Mouse (Mus musculus) midbrain, embryonic 12.5 days (tissue): Measurements from ENCODE around the gene Rnf183. TPM values are rescaled to one million over a fixed set of nuclear protein-coding genes. Genes with fewer than 3 reads are reported as not detected.

Experiments
- ATAC-seq: fragments of 200-750 bp; cut with Nextera tagmentation; 2 replicates; pipeline ENCODE4 v1.8.0; 2017; ENCODE audit warnings: low read depth, moderate TSS enrichment, moderate library complexity; ENCODE audit not compliant: low FRiP score
- H3K27ac ChIP-seq: fragments of 300-500 bp; sonication (generic); replicated peaks from 2 replicates; pipeline ENCODE4 v1.5.1; 2016; ENCODE audit warnings: mild to moderate bottlenecking
- H3K27me3 ChIP-seq: fragments of 300-500 bp; sonication (generic); 2 replicates; pipeline ENCODE4 v1.6.1; 2016; ENCODE audit warnings: mild to moderate bottlenecking
- H3K36me3 ChIP-seq: fragments of 300-500 bp; sonication (generic); 2 replicates; pipeline ENCODE4 v1.6.1; 2016
- H3K4me1 ChIP-seq: fragments of 300-500 bp; sonication (generic); 2 replicates; pipeline ENCODE4 v1.6.1; 2016
- H3K4me2 ChIP-seq: fragments of 300-500 bp; sonication (generic); replicated peaks from 2 replicates; pipeline ENCODE4 v1.6.1; 2016; ENCODE audit warnings: mild to moderate bottlenecking, moderate library complexity
- H3K4me3 ChIP-seq: fragments of 300-500 bp; sonication (generic); 2 replicates; pipeline ENCODE4 v1.5.1; 2016; ENCODE audit warnings: mild to moderate bottlenecking
- H3K9ac ChIP-seq: fragments of 300-500 bp; sonication (generic); replicated peaks from 2 replicates; pipeline ENCODE4 v1.6.1; 2016; ENCODE audit warnings: mild to moderate bottlenecking, moderate library complexity
- H3K9me3 ChIP-seq: fragments of 300-500 bp; sonication (generic); 2 replicates; pipeline ENCODE4 v1.6.1; 2016; ENCODE audit warnings: mild to moderate bottlenecking
- WGBS: fragments of 180-500 bp; shearing (Covaris S2); methylation state at CpG from one replicate; pipeline ENCODE4 v1.1.7; 2016; 5-methylcytosine and 5-hydroxymethylcytosine counted together
- polyA plus RNA-seq: library from polyadenylated mRNA; unstranded; fragments of >200 nt; fragmentation: Nextera tagmentation; extraction: Ambion mirVana; gene quantifications from 2 replicates; pipeline ENCODE4 v1.2.1, GENCODE M21; 2016

The Rnf183 gene
- polyA plus RNA-seq, 1 experiment from 2014 or later: 0.13 TPM

DNA sequence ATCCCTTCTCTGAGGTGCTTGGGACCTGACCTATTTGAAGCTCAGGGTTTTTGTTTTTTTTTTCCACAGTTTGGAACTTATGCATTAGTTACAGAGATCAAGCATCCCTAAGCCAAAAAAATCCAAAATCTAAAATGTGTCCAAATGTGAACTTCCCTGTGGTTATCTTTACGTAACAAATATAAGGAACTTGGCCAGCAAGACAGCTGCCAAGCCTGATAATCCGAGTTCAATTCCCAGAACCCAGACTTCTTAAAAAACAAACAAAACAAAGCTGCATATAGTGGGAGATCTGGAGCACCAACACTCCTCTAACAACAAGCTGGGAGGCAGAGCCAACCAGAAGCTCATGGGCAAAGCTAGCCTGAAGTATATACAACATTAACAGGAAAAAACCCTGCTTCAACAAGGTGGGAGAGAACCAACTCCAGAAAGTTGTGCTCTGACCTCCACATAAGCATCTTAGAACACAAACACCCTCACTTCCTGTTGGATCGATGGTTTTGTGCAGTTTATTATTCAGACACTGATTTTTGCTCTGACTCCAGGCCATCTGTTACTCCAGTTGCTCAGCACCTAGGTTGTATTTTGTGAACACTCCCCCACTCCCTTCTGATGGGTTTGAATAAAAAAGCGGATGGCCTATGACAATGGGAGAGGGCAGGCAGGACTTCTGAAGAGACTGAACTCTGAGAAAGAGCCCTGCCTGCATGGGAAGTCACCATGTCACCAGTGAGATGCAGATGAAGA lies 37.3 kb downstream of the Rnf183 start:
- no peaks in the 10 kb centered on the region for H3K27me3 ChIP-seq
- H3K9ac ChIP-seq: no peak overlapping the region
- H3K9me3 ChIP-seq: no peaks in the 10 kb centered on the region
- WGBS: 88% methylated on average over 4 of the region's 4 CpGs
- peaks cover 78% of the 10 kb centered on the region for H3K36me3 ChIP-seq
- H3K4me2 ChIP-seq: no peak overlapping the region
- no peak overlapping the region for H3K4me3 ChIP-seq
- no peak for ATAC-seq
- peaks cover 3% of the 10 kb centered on the region; the same call in 1 of the 2 replicates for H3K4me1 ChIP-seq
- no peak overlapping the region for H3K27ac ChIP-seq

DNA sequence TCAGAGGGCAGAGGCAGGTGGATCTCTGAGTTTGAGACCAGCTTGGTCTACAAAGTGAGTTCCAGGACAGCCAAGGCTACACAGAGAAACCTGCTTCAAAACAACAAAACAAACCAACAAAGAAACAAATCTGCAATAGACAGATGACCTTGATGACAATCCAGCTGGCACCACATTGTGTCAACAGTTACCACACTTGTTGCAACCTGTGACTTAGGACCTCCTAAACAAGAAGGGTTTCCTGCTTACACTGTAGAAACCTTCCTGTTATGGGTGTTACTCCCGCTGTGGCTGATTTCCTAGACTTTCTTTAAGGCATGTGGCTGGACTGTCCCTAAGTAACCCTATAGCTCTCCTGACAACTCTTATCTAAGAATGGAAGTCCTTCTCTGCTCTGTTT lies 39.2 kb downstream of the Rnf183 start:
- Histone ChIP-seq H3K27ac (no peak overlapping the region), H3K4me2 (no peak overlapping the region), H3K27me3 (no peaks in the 10 kb centered on the region), H3K9me3 (no peaks in the 10 kb centered on the region), H3K36me3 (peaks cover 80% of the 10 kb centered on the region), H3K4me3 (no peak overlapping the region), H3K4me1 (peaks cover 3% of the 10 kb centered on the region; the same call in 1 of the 2 replicates), H3K9ac (no peak overlapping the region)
- no peak for ATAC-seq
- 97% methylated on average over 1 of the region's 1 CpGs for WGBS

DNA sequence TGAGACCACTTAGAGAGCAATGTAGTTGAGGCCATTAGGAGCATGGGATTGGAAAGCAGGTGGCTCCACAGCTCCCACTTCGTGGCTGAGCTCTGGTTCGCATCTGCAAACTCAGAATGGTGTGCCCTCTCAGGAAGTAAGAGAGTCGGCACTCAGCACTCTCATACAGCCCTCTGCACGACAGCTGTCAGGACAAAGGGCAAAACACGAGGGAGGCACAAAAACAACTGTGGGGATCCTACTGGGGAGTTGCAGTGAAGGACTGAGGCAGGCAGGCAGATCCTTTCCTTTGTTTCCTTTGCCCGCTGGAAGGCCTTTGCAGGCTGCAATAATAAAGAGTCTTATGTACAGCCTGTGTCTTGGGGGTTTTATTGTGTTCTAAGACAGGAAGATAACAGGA lies 41.6 kb downstream of the Rnf183 start:
- H3K9me3 ChIP-seq: no peaks in the 10 kb centered on the region
- peak overlapping the region; percentile 54 for H3K27ac ChIP-seq
- H3K27me3 ChIP-seq: no peaks in the 10 kb centered on the region
- H3K36me3 ChIP-seq: peaks cover 81% of the 10 kb centered on the region
- ATAC-seq: peak; percentile 47; the same call in 1 of the 2 replicates
- H3K9ac ChIP-seq: no peak overlapping the region
- 29% methylated on average over 6 of the region's 6 CpGs for WGBS
- H3K4me1 ChIP-seq: peaks cover 3% of the 10 kb centered on the region; the same call in 1 of the 2 replicates
- no peak overlapping the region for H3K4me2 ChIP-seq
- H3K4me3 ChIP-seq: no peak overlapping the region

DNA sequence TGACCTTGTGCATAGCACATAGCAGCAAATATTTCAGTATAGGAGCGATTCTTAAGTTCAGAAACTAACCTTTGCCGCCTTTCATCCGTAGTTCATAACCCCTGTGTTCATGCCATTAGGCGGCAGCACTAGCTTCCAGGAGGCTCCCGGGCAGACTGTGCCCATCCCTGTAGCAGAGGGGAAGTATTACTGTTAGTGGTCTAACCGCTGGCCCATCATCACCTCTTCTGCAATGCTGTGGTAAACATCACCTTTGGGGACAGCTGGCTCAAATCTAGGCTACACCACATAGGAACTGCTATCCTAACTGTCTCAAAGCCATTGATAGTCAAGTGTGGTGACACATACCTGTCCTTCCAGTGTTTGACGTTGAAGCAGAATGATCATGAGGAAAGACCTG lies 43.2 kb downstream of the Rnf183 start:
- Histone ChIP-seq H3K27ac (no peak overlapping the region), H3K36me3 (peaks cover 77% of the 10 kb centered on the region), H3K4me3 (no peak overlapping the region), H3K9ac (no peak overlapping the region), H3K4me2 (no peak overlapping the region), H3K27me3 (no peaks in the 10 kb centered on the region), H3K9me3 (no peaks in the 10 kb centered on the region), H3K4me1 (peaks cover 3% of the 10 kb centered on the region; the same call in 1 of the 2 replicates)
- WGBS: 84% methylated on average over 7 of the region's 7 CpGs
- ATAC-seq: 0 out of 2 replicates have a peak, but pooled peaks have one; percentile 30

DNA sequence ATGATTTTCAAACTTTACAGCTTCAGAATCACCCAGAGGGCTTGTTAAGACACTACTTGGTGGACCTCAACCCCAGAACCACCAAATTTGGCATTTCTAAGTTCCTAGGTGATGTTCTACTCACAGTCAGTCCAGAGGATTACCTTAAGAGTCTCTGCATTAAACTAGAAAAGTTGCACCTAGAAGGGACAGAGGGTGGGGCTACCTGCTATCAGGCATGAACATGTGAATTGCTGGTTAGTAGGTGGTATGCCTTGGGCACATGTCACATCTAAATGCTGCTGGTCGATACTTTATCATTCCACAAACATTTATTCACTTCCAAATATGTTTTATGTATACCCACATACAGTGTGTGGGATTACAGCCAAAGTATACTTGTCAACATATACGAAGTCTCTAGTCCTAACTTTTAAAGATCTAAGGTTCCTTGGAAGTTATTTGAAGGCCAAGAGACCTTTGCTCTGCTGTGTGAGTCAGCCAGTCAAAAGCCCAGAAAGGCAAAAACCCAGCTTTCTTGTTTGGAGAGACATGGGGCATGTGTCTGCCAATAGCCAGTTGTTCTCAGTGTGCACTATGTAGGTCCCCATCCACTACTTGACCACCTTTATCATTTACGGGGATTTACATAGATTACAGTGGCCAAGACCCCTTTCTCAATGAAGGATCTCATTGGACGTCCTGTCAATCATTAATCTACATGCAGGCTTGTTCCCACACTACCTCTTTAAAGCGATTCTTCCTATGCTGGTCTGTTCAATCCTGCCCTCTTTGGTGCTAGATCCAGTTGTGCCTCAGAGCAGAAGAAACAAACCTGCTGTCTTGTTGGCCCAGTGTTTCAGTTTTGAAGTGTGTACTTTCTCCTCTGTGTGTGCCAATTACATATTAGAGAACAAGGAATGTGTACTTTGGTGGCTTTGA lies 45.2 kb downstream of the Rnf183 start:
- Histone ChIP-seq H3K27me3 (no peaks in the 10 kb centered on the region), H3K4me2 (no peak overlapping the region), H3K27ac (no peak overlapping the region), H3K4me1 (peaks cover 3% of the 10 kb centered on the region; the same call in 1 of the 2 replicates), H3K9me3 (no peaks in the 10 kb centered on the region), H3K36me3 (peaks cover 67% of the 10 kb centered on the region), H3K9ac (no peak overlapping the region), H3K4me3 (no peak overlapping the region)
- no peak for ATAC-seq
- WGBS: 89% methylated on average over 5 of the region's 5 CpGs

DNA sequence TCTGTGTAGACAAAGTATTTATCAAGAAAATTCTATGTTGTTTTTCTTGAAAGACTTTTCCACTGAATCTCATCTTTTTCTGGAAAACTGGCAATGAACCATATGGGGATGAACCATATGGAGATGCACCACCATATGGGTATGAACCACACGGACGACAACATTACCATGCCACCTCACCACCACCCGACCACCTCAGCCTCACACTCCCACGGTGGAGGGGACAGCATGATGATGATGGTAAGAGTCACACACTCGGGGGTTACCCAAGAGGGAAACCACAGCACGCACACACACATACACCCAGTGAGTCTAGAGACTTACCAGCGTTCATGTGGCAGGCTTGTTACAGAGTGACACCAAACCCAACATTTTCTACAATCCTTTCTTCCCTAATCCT lies 49.6 kb downstream of the Rnf183 start:
- Histone ChIP-seq H3K36me3 (peaks cover 39% of the 10 kb centered on the region), H3K9me3 (no peaks in the 10 kb centered on the region), H3K9ac (no peak overlapping the region), H3K27me3 (no peaks in the 10 kb centered on the region), H3K4me3 (no peak overlapping the region), H3K27ac (no peak overlapping the region), H3K4me2 (no peak overlapping the region), H3K4me1 (no peaks in the 10 kb centered on the region)
- no peak for ATAC-seq
- WGBS: 89% methylated on average over 7 of the region's 7 CpGs

DNA sequence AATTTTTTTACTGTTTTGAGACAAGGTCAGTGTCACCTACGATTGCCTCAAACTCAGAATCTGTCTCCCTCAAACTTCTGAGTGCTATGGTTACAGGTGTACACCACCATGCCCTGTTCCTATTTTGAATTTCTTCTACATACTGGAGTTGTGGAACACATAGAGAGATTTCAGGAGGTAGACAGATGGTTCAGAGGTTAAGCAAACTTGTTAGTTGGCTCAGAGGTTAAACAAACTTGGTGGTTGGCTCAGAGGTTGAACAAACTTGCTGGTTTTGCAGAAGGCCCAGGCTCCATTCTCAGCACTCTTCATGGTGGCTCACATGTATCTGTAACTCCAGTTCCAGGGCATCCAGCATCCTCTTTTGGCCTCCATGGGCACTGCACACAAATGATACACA lies 50.9 kb downstream of the Rnf183 start:
- Histone ChIP-seq H3K4me3 (no peak overlapping the region), H3K4me1 (peaks cover under 1% of the 10 kb centered on the region; the same call in 1 of the 2 replicates), H3K9ac (no peak overlapping the region), H3K9me3 (no peaks in the 10 kb centered on the region), H3K4me2 (no peak overlapping the region), H3K27me3 (no peaks in the 10 kb centered on the region), H3K36me3 (peaks cover 29% of the 10 kb centered on the region), H3K27ac (no peak overlapping the region)
- ATAC-seq: no peak
- 100% methylated on average over 1 of the region's 1 CpGs for WGBS

DNA sequence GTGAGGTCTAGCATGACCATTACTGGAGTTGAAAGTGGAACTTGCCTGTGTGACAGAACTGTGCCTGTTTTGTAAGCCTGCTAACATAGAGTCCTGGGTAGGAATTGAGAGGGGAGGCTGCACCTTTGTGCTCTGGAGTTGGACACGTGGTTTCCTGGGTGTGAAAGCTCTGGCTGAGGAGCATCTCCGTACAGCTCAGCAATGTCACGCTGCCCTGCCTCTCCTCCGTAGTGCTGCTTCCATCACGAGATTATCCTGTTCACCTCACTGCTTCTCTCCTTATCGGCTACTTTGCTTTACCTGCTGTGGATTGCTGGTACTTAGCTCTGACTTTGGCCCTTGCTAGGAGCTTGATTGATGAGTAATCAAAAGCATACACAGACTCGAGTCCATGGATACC lies 51.3 kb downstream of the Rnf183 start:
- WGBS: 84% methylated on average over 7 of the region's 7 CpGs

DNA sequence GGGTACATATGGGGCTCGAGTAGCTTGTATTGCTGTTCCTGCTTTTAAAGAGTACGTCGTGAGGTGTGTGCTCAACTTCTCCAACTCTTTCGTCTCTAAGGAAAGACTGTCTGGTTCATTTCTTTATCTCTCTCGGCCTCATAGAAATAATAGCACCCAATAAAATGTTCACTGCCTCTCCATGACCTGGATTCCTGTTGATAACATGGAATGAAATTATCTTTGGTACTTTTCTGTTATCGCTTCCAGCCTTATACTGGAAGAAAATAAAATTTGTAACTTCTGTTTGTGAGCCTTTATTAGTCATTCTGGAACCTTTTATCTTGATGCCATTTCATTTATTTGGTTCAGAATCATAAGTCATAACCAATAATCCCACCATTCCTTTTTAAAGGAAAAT lies 51.8 kb downstream of the Rnf183 start:
- Histone ChIP-seq H3K27ac (no peak overlapping the region), H3K9me3 (no peaks in the 10 kb centered on the region), H3K4me3 (no peak overlapping the region), H3K36me3 (peaks cover 19% of the 10 kb centered on the region), H3K27me3 (no peaks in the 10 kb centered on the region), H3K4me2 (no peak overlapping the region), H3K4me1 (peaks cover 7% of the 10 kb centered on the region; the same call in 1 of the 2 replicates), H3K9ac (no peak overlapping the region)
- no peak for ATAC-seq
- 93% methylated on average over 6 of the region's 6 CpGs for WGBS

More for the DNA sequence above, 51.3 kb downstream of the Rnf183 start:
- no peaks in the 10 kb centered on the region for H3K9me3 ChIP-seq
- H3K4me3 ChIP-seq: no peak overlapping the region
- H3K36me3 ChIP-seq: peaks cover 24% of the 10 kb centered on the region
- H3K4me2 ChIP-seq: no peak overlapping the region
- H3K9ac ChIP-seq: no peak overlapping the region
- peaks cover 4% of the 10 kb centered on the region; the same call in 1 of the 2 replicates for H3K4me1 ChIP-seq
- no peak for ATAC-seq
- no peak overlapping the region for H3K27ac ChIP-seq
- no peaks in the 10 kb centered on the region for H3K27me3 ChIP-seq

DNA sequence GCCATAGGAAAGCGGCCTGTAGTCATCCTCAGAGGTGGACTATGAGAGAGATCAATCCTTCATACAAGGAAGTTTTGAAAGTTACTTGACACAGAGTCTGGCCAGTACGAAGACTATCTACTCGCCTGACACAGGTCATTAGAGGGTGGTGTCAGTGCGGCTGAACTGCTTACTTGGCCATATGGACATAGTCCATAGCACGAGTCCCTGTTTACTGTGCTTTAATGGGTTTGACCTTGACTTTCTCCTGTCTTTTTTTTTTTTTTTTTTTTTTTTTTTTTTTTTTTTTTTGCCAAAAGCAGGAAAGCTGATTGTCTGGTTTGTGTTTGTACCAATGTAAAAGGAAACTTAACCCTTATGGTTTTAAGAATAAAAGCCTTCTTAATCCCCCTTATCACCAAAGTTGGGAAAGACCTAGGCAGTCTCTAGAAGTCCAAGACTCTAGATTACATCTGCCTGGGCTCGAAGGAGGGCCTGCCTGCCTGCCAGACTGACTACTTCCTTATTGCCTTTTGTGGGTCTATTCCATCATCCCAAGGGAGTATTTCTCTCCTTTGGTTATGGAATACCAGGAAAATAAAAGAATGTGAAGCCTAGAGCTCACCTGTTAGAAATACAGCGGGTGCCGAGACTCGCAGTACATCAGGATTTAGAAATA lies 55.2 kb downstream of the Rnf183 start:
- peaks cover 7% of the 10 kb centered on the region; the same call in 1 of the 2 replicates for H3K4me1 ChIP-seq
- no peak overlapping the region for H3K9ac ChIP-seq
- WGBS: 93% methylated on average over 9 of the region's 9 CpGs
- ATAC-seq: no peak
- H3K27me3 ChIP-seq: no peaks in the 10 kb centered on the region
- no peak overlapping the region for H3K4me3 ChIP-seq
- 0 out of 2 replicates have a peak, but pooled peaks cover 3% of the 10 kb centered on the region for H3K36me3 ChIP-seq
- no peaks in the 10 kb centered on the region for H3K9me3 ChIP-seq
- H3K4me2 ChIP-seq: no peak overlapping the region
- no peak overlapping the region for H3K27ac ChIP-seq
